Mouse (Mus musculus): ENCODE results near the gene Gm17018.
"Not testable (repeated sequence)": the region's sequence is repeated elsewhere in the genome, so short reads cannot be mapped to it uniquely, and the experiment has no call there.

Gm17018 gene

DNA sequence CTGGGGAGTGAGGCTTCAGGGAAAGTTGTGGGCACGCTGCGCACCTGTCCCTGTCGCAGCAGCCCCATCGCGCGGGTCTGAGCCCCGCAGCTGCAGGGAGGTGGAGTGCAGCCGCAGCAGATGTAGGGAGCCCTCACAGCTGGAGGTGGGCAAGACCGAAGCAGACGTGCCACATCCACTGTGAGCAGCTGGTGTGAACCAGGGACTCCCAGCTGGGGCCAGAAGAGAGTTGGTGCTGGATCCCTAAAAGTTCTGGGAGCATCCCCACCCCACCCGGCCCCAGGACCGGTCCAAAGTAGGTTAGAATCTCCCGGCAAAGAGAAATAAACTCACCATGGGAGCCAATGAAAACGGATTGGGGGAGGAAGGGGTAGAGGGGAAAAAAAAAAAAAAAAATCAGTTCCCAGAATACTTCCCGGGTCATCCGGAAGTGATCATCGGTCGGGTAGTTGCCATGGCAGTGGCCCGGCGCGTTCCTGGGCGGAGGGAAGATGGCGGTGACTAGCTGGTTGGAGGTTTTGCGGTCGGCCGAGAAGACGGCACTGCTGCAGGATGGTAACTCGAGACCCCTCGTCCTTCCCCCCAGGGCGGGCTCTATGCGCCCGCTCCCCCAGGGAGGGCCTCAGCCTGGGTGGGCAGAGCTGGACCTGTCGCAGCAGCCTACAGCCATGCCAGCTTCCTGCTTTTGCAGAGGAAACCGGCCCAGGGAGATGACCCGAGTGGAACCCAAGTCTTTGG is at the start of gene Gm17018, which contains the start of gene Poll:
Gene Gm17018 (plus strand): TSS at position 463 of the 738 bp plus-strand sequence.
Gene Poll (minus strand): TSS at position 379 of the 738 bp plus-strand sequence.
- peak; percentile 84 for DNase-seq (ENCODE audit: low spot score)

DNA sequence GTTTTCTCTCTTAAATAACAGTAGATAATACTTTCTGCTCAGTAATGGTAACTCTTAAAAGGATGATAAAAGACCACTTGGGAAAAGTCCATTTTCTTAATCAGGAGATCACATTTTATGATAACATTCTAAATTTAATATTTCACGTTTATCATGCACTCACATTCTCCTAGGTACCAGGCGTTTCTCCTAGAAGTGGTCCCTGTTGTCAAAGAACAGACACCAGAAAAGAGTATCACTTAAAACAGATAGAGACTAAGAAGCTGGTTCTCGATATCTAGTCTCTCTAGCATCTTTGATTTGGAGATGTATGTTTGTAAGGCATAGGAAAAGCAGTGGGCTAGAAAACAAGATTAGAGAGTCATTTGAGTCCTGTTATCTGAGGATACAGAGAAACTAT is 49.7 kb upstream of the Gm17018 start:
- no peak for DNase-seq (ENCODE audit: low spot score)

DNA sequence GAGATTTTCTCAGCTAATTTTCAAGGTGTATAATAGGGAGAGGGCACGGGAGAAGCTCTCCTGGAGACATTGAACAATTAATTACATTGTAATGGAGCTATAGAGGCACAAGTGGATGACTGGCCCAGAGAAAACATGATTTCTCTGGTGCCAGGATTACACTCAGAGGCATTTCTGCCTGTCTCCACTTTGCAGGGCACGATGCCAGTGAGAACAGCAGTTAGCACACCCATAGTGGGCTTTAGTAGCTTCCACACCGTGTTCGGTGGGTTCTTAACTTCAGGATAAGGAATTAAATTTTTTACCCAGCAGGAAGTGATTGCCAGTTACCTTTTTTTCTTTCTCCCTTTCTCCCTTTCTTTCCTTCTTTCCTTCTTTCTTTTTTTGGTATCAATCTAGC is 49.0 kb upstream of the Gm17018 start:
- DNase-seq (ENCODE audit: low spot score): no peak

DNA sequence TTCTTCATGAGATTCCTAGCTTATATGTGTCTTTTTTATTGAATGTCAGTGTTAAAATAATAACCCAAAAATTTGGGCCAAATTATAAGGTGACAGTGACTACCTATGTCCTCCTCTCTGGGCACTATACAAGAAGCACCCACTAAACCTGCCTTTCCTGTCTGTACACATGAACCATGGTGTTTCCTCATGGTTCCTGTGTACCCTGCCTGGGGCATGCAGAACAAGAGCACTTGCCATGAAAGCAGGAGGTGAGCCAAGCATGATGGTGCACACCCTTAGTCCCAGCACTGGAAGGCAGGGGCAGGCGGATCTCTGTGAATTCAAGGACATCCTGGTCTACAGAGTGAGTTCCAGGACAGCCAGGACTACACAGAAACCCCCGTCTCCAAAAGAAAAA is 45.1 kb upstream of the Gm17018 start:
- no peak for DNase-seq (ENCODE audit: low spot score)

DNA sequence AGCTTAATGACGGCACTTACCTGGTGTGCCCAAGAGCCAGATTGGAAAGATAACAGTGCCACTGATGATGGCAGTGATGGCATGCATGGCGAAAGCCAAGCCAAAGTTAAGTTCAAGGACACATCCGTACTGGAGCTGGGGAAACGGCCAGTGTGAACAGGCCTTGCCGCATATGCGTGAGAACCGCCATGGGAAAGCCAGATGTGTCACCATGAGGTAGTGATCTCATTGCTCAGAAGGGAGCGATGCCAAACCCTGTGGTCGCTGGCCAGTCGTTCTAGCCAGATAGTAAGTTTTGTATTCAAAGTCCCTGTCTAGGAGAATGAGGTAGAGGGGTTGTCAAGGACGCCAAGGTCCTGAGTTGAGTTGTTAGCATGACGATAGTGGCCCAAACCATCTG is 44.2 kb upstream of the Gm17018 start:
- DNase-seq (ENCODE audit: low spot score): no peak

DNA sequence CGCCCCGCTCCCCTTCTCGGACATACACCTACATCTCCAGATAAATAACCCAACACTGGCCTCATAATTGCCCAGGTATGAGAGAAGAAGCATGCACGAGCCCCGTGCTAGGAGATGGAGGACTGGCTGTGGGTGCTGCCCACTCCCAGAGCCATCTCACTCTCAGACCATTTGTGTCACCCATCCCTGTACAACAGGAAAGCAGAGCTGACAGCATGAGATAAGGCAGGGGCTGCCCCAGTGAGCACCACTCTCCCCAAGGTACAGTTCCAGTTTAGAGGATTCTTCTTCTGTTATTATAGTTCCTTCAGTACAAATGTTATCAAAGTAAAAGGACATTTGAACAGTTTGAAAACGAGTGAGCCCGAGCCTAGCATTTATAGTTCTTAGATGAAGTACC is 33.0 kb upstream of the Gm17018 start:
- no peak for DNase-seq (ENCODE audit: low spot score)

DNA sequence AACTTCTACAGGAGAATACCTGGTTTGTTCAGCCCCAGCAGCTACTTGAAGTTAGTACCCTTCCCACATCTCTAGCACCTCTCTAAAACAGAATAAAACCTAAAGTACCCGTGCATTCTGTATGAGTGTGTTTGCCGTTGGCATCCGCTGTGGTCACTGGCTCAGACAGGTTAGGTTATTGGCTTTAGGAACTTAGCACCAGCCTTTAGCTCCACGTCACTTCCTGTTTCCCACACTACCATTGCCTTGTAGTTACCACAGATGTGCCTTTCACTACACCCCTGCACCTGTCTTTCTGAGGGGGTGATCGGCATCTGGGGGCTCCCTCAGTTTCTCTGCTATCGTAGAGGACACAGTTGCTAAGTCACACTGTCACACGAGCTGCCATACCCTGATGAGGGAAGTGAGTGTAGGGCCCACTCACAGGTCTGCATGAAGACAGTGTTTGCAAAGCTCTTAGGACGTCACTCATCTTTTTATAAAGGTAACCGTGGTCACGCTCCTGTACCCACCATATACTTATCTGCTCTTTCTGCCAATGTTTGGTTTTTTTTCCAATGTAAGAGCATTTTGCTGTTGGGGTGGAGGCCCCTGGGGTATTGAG is 32.4 kb upstream of the Gm17018 start:
- no peak for DNase-seq (ENCODE audit: low spot score)

DNA sequence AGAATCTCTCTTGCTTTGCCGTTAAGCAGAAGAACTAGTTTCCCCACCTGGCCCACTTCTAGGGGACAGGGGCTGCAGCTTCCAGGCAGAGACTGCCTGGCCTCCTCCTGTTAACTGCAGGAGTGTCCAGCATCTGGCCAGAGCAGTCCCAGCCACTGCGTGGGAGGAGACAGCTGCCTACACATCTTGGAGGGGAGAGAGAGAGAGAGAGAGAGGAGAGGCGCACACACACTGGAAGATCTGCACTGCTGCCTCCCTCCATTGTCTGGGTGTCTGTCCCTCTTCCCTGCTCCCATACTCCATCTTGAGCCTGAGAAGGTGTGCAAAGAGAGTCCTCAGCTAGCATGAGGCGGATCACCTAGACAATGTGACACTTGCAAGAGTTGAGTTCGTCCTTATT is 31.1 kb upstream of the Gm17018 start:
- no peak for DNase-seq (ENCODE audit: low spot score)

DNA sequence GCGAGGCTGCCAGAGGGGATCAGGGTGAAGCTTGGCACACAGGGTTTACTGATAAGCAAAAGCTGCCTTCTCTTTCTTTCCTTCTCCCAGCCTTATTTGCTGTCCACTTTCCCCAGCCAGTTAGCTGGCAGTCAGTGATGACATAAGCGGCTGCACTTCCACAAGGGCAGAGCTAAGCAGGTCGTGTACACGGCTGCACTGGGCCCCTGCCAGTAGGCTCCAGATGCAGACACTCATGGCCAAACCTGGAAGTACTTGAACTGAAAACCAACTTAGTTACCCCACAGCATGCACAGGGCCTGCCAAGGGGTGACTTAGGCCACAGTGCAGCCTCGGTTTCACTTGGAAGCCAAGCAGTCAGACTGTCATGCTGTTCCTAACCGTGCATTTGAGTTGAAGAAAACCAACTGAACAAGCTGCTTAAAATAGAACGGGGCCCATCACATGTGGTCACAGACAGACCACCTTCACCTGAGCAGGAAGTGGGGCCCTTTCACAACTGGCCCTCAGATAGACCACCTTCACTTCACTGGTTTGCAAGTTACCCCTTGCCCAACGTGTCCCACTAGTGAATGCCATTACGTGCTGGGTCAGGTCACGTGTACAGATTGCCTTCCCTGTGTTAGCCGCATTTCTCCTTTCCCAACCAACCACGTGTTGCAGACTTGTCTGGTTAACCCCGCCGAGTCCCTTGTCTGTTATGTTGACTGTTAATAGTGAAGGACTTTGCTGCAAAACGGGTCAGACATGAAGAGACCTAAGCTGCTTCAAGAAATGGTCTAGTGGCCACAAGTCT is 30.0 kb upstream of the Gm17018 start:
- no peak for DNase-seq (ENCODE audit: low spot score)

DNA sequence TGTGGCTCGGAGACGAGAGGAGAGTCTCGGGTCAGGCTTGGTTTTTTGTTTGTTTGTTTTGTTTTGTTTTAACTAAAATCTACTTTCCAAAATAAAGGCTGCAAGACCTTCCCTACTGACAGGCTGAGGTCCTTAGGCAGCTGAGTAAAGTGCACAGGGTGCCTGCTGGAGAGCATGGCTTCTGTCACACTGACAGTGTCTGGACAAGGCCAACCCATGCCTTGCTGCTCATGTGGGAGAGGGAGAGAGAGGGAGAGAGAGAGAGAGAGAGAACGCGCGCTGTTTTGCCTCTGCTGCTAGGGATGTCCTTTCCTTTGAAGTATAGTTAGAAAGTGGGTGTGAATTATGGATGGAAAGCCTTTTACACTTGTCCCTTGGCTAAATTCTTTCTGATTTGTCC is 28.9 kb upstream of the Gm17018 start:
- DNase-seq (ENCODE audit: low spot score): no peak

DNA sequence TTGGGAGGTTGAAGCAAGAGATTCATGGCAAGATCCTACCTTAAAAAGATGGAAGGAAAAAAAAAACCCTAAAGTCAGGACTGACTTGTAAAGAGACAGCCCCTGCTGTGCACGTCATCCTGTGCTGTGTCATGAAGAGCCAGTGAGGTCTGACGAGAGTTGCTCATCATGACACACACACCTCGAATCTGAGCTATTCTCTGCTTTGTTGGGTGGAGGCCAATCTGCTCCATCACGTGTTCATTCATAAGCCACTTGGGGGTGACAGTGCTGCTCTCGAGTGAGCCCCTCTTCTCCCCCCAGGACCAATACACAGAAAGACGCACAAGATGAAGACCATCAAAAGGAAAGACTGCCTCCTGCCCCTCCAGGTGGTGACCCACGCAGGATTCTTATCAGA is 26.8 kb upstream of the Gm17018 start:
- no peak for DNase-seq (ENCODE audit: low spot score)

DNA sequence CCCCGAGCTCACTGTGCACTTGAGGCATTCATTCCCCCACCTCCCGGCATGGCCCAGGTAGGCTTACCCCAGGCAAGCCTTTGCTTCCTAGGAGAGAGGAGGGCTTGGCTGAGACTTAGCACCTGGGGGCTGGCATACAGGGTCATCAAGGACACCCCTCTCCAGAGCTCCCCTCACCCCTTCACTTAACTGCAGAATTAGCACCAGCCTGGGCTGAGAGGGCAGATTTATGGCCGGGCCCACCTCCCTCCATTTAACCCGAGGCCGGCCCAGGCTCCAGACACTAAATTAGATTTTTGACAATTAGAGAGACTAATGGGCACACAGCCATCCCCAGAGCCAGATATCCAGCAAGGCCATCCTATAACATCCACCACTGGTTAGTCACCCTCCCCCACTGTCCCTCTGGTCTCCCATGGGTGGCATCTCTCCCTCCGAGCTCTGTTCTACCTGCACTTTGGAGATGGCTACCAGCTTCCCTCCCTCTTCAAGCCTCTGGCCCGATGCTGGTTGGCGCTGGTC is 25.1 kb upstream of the Gm17018 start:
- no peak for DNase-seq (ENCODE audit: low spot score)

DNA sequence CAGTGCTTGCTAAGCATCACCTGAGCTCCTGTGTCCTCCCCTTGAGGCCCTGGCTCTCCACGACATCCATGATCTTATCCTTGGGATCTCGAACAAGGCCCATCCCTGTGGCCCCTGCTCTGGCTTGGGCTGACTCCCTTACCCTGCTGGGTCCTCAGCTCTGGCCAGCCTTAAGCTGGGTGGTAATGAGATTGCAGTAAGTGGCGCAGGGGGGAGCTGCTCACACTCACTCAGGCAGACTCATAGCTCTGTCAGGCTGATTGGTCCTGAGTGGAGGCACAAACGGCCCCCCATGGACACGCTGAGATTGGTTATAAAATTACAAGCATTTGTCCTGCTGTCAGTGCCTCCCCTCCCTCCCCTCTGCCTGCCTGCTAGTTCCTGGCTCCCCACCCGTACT is 24.5 kb upstream of the Gm17018 start:
- DNase-seq (ENCODE audit: low spot score): no peak

DNA sequence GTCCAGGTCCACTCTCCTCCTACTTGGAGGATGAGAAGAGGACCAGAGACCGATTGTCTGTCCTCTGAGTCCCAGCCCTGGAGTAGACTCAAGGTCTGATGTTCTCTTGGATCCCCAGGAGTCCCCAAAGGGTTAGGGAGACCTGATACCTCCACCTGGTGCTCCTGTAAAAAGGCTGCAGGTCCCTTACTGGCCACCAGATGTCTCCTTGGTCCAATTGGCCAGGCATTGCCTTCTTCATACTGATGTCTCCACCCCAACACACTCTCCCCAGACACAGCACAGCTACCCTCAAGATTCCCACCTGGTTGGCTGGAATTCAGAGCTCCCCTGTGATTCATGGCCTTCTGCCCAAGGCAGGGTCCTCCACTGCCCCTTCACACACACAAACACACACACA is 22.9 kb upstream of the Gm17018 start:
- DNase-seq (ENCODE audit: low spot score): no peak

DNA sequence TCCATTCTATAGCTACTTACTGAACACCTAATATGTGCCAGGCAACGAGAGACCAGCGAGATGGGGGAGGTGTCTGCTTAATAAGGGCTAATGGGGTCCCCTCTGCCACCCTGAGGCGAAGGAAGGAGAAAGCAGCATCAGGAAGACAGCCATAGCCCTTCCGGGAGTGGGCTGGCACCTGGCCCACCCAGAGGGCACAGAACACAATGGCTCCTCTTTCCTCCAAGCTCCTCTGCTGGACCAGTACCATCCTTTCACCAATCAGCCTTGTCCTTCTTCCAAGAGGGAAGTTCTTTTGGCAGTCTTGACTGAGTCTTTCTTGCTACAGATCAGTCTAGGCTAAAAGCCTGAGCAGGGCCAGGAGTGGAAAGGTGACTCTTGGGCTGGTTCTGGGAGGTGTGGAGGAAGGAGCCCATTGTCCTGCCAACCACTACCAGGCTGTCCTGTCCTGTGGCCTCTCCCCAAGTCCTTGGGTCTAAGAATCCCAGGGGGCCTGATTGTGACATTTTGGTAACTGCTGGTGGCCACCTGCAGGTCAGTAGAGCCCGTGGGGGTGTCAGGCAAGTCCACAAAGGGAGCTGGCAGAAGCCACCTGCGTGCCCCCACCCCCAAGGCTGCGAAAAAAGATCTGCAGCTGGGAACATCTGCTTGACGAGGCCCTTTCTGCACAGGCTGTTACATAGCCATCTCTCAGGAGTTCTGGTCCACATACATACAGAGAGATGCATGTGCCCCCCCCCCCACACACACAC is 19.6 kb upstream of the Gm17018 start:
- DNase-seq (ENCODE audit: low spot score): peak; percentile 59

DNA sequence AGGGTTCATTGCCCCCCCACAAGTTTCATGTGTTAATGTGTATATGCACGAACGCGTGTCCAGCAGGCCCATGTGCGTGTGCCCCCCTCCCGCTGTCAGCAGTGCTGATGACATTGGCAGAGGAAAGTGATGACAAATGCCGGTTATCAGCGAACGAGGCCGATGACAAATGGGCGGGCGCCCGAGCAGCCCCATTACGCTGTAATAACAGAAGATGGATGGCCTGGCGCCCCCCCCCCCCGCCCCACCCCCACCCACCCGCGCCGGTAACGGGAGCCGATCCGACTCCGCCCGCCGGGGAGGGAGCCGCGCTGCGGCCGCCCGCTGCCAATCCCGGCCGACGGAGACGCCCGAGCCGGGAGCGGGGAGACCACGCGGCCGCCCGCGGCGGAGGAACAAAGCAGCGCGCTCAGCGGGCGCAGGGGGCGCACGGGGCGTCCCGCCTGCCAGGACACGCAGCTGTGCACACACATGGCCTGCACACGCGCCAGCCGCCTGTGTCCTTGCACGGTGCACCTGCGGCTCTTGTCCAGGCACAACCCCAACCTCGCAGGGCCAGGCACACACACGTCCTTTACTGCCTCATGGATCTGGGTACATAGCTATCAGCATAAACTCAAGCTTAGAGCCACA is 18.9 kb upstream of the Gm17018 start:
- DNase-seq (ENCODE audit: low spot score): peak; percentile 57

DNA sequence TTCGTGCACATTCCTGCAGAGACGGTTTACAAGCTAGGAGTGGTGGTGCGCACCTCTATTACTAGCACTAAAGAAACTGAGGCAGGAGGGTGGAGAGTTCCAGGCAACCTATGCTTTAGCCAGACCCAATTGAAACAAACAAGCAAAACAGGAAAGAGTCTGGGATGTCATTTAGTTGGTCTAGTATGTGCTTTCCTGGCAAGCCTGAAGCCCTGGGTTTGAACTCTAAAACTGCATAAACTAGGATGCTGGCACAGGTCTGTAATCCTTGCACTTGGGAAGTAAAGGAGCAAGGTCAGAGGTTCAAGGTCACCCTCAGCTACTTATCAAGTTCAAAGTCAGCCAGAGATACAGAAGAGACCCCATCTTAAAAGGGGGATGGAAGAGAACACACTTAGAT is 18.4 kb upstream of the Gm17018 start:
- DNase-seq (ENCODE audit: low spot score): no peak

DNA sequence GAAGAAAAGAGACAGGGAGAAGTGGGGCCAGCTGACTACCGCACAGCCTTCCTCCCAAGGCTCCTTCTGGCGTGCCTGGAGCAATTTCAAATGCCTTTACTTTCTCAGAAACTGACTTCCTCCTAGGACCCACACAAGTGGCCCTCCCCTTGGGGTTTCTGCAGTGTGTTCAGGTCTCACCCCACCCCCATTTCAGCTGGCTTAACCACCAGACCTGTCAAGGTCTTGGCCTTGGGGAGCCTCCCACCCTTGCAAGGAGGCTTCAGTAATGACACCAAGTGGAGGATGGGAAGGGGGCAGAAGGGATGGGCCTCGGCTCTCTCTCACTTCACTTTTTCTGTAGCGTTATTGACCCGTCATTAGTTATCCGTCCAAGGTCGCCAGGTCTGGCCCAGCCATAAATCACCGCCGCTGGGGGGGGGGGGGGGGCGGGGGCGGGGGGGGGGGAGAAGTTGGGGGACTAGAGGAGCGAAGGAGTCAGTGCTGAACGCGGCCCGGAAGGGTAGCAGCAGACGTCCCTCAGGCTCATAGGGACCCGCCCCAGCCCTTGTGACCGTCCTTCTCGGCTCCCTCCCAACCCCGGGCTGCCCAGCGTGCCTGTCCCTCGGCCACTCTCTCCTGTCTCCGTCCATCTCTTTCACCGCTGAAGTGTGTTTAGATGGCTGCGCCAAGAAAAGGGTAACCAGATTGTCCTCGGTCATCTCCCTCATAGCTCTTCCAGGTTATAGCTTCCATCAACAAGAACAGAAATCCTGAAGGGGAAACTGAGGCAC is 16.1 kb upstream of the Gm17018 start:
- DNase-seq (ENCODE audit: low spot score): no peak

DNA sequence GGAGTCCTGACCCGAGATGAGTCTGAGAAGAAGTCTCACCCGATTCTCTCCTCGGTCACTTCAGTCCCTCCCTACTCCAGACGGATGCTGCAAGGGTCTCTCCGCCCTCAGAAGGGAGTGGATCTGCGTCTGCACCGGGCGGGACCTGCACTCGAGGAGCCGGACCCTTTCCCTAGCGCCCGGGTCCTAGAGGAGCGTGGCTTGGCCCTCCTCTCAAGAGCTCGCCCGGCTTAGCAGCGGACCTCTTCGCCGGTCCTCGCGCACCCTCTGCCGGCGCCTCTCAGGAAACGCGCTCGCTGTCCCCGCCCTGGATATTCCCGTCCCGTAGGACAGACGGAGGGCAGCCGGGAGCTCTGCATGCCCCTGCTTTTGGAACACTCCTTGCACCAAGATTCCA is 15.5 kb upstream of the Gm17018 start:
- peak; percentile 85 for DNase-seq (ENCODE audit: low spot score)

DNA sequence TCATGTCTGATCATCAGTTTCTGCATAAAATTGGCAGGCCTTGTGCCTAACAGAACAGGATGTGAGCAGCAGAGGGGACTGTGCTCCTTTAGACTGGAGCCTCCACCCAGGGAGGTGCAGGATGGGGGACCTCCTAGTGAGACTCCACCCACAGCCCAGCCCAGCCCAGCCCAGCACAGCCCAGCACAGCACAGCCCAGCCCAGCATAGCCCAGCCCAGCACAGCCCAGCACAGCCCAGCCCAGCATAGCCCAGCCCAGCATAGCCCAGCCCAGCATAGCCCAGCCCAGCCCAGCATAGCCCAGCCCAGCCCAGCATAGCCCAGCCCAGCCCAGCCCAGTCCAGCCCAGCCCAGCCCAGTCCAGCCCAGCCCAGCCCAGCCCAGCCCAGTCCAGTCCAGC is 12.2 kb upstream of the Gm17018 start:
- DNase-seq (ENCODE audit: low spot score): not testable (repeated sequence)
